Mouse (Mus musculus) Muller cell, postnatal 12 days (primary cell): ENCODE measurements around the gene Vmn1r55.
"Not testable (repeated sequence)": the region's sequence is repeated elsewhere in the genome, so short reads cannot be mapped to it uniquely, and the experiment has no call there.

Experiments
- DNase-seq: peaks from one replicate; pipeline ENCODE4 v3.0.0-alpha.2; 2015; ENCODE audit errors: inconsistent ontology term

The Vmn1r55 gene

GRCm38 (mm10) chr7:5149570-5149969 lies at the start of gene Vmn1r55:
TSS of gene Vmn1r55 (minus strand) at chr7:5149670.
- not testable (repeated sequence) for DNase-seq

GRCm38 (mm10) chr7:5196647-5197046 lies 47.2 kb upstream of the Vmn1r55 start, which contains the start of gene Vmn1r56:
TSS of gene Vmn1r56 (minus strand) at chr7:5196747.
- not testable (repeated sequence) for DNase-seq

GRCm38 (mm10) chr7:5125549-5126406 lies 23.7 kb downstream of the Vmn1r55 start, which contains the start of gene Rasl2-9:
TSS of gene Rasl2-9 (minus strand) at chr7:5125950.
- peak; percentile 54 for DNase-seq

DNA sequence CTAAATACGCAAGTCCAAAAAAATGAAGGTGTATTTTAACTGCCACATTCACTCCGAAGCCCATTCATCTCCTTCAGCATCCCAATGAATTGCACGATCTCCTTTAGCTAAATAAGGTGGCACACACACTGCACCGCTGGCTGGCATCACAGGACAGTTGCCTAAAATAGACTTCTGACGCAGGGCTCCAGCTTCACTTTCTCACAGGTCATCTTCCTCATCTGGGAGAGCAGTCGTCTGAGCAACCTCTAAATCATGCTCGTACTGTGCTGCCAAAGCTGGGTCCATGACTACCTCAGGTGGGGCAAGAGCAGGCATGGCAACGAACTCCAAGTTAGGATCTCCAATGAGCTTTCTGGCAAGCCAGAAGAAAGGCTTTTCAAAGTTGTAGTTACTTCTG lies 24.4 kb downstream of the Vmn1r55 start:
- DNase-seq, result no peak

- DNase-seq, result no peak
Observed at GRCm38 (mm10) chr7:5116850-5117249, 32.6 kb downstream of the Vmn1r55 start, which contains the start of gene Rfpl4. TSS of gene Rfpl4 (minus strand) at chr7:5116950.

DNA sequence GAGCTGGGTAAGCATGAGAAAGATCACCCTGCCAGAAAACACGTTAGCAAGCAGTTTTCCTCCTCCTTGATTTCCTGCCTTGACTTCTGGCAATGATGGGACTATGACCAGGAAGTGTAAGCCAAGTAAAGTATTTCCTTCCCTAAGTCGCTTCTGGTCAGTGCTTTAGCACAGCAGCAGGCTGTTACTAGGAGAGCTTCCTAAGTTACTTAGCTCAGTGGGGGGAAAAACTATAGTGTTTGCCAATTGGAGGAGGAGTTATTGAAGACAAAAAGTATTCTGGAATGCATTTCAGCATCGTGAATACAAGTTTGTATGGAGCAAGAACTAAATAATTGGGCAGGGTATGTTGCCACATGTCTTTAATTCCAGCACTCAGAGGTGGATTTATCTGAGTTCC lies 36.8 kb downstream of the Vmn1r55 start:
- DNase-seq, result no peak

DNA sequence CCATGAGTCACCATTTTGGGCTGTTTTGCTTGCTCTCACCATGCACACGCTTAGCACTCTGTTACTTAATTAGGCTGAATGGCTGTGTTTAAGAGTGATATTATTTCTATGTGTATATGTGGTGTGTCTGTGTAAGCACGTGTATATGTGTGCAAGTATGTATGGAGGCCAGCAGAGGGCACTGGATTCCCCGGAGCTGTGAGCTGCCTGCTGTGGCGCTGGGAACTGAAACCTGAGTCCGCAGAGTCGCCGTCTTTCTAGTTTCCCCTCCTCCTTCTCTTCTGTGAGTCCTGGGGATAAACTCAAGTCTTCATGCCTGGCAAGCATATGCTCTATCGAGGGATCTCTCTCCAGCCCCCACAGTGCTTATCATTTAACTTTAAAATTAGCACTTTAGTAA lies 40.2 kb downstream of the Vmn1r55 start:
- no peak for DNase-seq

GRCm38 (mm10) chr7:5108272-5108671 lies 41.2 kb downstream of the Vmn1r55 start:
- DNase-seq, result no peak

DNA sequence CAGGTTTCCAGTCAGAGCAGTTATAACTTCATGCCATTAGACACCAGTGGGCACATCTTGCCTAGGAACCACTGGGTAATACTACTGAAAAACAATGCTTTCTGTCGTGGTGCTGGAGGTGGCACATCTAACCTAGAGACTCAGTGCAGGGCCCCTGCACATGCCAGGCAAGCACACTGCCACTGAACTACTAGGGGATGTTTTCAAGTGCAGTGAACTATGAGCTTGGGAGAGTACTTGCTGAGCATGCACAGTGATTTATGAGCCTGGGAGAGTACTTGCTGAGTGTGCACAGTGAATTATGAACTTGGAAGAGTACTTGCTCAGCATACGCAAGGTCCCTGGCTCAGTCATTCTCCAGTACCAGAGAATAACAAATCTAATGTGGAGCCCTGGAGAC lies 46.9 kb downstream of the Vmn1r55 start:
- no peak for DNase-seq

- DNase-seq, result no peak
Observed at GRCm38 (mm10) chr7:5101066-5101663, 48.3 kb downstream of the Vmn1r55 start.

DNA sequence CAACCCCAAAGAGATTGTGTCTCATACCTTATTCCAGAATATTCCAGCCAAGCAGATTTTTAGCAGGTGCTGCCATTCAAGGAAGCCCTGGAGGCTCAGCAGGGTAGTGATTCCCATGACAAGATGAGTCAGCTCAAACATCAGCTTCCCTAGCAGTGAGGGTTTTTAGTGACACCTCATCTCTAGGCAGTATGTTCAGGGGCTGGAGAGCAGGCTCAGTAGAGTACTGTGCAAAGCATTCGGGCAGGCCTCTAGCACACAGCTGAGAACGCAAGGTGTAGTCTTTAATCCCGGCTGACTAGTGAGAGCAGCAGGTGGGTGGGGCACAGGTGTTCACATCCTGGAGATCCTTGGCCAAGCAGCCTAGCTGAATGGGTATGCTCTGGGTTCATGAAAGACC lies 49.7 kb downstream of the Vmn1r55 start:
- DNase-seq, result no peak

DNA sequence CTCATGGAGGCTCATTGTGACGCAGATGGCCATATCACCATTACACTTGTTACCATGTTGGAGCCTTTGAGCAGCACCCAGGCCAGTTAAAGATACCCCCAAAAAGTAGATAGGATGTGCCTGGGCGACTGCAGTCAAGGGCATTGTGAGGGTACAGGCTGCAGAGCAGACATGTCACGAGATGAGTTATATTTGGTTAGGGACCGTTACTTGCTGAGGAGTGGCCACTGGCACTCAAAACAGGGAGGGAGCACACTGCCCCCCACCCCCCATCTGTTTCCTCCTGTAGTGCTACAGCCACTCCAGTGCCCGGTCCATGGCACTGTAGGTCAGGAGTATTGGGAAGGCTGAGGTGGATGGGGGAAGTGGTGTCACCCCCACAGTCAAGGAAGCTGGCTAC lies 50.7 kb downstream of the Vmn1r55 start:
- no peak for DNase-seq

DNA sequence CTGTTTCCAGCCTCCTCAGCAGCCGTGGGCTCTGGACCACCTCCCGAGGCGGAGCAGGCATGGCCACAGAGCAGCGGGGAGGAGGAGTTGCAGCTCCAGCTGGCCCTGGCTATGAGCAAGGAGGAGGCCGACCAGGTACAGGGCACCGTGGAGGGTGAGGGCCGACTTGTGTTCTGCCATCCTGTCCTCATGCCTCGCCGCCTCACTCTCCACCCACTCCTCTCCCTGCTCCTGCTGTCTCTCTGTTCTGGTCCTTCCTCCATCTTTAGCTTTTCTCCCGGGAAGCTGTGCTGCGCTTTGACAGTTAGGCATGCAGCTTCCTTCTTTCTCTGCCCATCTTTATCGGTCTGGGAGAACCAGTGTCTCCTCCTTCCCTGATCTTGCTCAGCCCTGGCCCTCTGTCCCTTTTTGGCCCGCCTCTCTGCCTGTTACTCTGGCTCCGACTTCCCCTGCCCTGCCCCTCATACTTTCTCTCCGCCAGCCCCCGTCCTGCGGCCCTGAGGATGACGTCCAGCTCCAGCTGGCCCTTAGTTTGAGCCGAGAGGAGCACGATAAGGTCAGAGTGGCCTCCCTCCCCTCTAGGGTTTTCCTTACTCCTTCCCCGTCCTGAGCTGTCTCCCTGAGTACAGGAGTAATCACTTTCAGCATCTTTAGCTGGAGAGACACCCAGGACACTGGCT lies 56.5 kb downstream of the Vmn1r55 start:
- no peak for DNase-seq

DNA sequence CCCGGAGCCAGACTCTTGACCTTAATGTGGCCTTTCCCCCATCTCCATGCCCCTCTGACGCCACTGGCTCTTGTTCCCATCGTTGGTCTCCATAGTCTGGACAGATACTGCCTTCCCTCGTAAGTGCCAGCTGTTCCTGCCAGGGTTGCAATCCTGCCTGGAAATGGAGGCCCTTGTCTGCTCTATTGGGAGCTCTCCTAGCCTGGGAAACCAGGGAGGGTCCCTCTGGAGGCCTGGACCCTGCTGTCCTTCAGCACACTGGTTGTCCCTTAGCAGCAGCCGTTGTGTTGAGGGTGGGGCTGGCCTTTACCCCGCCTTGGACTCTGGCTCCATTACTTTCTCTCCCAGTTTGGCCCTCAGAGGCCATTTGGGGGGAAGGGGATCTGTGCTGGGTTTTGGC lies 57.1 kb downstream of the Vmn1r55 start:
- no peak for DNase-seq

DNA sequence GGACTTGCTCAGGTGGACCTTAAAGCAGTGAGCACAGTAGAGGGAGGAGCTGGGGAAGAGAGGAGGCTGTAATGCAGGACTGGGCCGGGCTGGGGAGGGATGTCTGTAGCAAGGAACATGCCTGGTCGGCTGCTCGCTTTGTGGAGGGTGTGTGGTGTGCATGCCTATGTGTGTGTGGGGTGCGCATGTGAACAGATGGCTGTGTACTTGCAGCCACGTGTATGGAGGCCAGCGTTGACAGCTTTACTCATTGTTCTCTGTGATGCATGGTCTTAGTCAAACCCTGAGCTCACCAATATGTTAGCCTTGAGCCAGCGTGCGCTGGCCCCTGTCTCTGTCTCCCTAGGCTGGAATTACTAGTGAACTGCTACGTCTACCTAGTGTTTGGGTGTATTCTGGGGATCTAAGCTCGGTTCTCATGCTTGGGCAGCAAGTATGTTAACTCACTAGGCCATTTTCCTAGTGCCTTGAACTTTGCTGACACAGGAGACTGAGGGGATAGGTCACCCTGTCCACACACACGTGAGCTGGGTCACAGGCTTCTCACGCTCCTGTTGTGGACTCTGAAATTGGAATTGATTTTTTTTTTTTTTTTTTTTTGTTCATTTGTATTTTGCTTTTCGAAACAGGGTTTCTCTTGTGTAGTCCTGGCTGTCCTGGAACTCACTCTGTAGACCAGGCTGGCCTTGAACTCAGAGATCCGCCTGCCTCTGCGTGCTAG lies 58.3 kb downstream of the Vmn1r55 start:
- DNase-seq, result no peak

DNA sequence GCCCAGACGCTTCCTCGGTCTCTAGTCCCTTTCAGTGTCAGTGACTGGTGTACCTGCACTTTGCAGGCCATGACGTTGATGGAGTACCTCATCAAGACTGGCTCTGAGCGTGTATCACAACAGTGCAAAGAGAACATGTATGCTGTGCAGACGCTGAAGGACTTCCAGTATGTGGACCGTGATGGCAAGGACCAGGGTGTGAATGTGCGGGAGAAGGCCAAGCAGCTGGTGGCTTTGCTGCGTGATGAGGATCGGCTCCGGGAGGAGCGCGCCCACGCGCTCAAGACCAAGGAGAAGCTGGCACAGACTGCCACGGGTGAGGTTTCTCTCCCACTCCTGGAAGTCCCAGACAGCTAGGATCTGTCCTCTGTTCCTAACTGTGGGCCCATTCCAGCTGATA lies 59.6 kb downstream of the Vmn1r55 start:
- DNase-seq, result no peak

DNA sequence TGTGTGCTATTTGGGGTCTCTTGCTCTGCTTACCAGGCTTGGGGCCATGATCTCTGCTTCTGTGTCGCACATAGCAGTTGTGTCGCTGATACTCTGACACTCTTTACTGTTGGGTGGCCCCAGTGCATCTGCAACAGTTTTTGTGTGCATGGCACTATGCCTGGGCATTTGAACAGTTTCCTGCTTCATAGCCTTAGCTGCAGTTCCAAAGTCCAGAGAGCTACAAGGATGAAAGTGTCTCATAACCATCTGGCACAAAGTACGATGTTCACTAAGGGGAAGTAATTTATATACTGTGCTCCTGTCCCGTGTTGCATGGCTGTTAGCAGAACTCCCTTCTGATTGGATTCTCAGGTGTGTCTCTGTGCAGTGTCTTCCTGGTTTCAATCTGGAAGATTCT lies 61.6 kb downstream of the Vmn1r55 start:
- DNase-seq, result peak; percentile 18

GRCm38 (mm10) chr7:5086921-5087440 lies 62.5 kb downstream of the Vmn1r55 start:
- peak; percentile 51 for DNase-seq

DNA sequence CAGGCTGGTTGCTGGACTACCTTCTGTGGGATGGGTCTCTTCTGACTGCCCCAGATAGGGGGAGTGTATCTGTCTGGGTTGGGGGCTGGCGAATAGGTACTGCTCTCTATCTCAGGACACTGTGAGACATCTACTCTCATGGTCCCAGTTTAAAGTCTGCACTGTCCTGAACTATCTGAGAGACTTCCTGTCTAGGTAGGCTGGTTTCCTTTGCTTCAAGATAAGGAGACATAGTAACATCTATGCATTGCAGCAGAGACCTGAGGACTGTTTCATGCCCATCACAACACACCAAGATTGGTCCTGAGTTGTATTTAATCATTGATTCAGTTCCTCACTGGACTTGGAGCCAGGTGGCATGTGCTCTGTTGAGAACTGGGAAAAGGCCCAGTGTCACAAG lies 64.0 kb downstream of the Vmn1r55 start:
- DNase-seq, result no peak

DNA sequence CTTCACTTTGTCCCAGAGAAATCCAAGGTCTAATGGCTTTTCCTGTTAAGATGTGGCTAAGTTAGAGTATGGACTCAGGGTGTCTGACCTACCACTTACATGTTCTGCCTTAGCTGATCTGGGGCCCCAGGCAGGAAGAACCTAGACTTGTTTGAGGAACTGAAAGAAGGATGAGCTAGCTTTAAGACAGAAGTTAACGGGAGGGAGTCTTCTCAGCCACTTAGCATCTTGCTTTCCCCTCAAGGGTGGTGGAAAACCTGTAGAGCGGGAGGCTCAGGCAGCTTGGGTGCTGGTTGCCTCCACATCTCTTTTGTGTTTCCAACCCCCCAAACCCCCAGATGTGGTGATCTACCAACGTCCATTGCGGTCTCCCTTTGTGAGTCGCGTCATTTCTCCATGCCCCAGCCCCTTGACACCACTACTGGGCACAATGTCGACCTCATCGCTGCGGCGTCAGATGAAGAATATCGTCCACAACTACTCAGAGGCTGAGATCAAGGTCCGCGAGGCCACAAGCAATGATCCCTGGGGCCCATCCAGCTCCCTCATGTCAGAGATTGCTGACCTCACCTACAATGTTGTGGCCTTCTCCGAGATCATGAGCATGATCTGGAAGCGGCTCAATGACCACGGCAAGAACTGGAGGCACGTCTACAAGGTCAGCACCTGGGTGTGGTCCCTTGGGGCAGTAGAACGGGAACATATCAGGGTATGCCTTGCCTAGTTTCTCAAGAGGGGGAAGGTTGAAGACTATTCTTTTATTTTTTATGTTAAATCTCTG lies 66.0 kb downstream of the Vmn1r55 start:
- DNase-seq, result no peak

DNA sequence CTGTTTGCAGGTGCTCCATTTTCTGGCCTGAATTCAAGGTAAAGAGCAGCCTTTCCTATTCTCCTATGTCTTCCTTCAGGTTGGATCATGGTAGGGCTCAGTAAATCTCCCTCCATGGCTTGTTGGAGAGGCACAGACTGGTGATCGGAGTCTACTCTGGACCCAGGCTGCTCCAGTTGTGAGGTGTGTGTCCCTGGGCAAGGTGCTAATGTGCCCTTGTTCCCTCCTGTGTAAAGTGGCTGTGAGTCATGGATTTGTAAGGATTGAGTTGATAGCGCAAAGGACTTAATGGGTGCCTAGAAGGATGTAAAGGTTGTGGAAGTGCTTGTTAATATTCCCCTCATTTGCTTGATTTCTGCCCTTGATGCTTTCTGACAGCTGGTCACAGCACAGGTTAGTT lies 67.5 kb downstream of the Vmn1r55 start:
- DNase-seq, result no peak
